Mouse (Mus musculus) frontal cortex, postnatal 14 days (tissue): ENCODE results near the gene Rtbdn.

Source experiments
- DNase-seq, 2 experiments: peaks; one replicate each; pipeline ENCODE4 v3.0.0; 2022; ENCODE audit warnings: low spot score in 2 of 2

Gene Rtbdn

GRCm38 (mm10) chr8:84921596-84921995 is 25.2 kb upstream of the Rtbdn start:
- DNase-seq, result no peak

DNA sequence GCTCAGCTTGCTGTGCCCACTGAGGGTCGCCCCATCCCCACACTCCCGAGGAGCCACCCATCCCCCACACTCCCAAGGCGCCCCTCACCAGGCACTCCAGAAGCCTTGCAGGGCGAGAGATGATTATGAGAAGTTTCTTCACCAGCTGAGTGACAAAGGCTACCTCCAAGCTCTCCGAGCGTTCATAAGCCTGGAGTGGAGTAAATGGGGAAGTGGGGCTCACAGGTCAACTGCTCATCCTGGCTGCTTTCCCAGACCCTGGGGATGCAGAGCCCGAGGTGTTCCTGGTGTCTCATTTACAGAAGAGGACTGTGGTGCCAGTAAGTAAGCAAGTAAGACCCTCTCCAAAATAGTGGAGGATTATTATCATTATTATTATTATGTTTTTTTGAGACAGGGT is 21.2 kb upstream of the Rtbdn start:
- no peak for DNase-seq

DNA sequence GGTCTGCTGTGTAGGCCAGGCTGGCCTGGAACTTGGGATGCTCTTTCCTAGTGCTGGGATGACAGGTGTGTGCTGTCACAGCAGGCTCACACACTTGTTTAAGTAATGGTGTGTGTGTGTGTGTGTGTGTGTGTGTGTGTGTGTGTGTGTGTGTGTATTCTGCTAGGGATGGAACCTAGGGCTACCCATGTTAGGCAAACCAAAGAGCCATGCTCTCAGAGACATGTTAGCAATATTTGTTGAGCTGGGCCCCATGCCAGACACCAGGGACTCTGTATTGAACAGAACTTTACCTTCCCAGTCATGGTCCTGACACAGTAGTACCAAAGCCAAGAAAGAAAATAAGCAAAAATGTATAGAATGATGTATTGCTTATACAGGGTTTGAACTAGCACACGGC is 19.3 kb upstream of the Rtbdn start:
- no peak for DNase-seq

GRCm38 (mm10) chr8:84928456-84929306 is 18.1 kb upstream of the Rtbdn start:
- DNase-seq, result peak in 1 of 2 experiments; percentile 49

DNA sequence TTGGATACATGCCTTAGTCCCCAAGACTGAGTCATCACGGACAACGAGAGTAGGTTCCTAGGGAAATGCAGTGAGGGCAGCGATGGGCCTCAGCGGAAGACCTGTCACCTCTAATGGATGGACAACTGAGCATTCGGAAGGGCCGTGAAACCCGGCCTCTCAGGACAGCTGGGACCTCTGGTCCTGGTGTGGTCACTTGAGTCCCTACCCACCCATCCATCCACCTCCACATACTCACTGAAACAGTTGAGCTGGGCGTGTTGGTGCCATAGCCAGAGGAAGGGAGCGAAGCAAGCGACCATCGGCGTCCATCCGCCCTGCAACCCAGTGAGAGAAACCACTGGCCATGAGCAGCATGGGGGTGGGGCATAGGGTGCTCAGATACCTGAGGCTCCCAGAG is 16.2 kb upstream of the Rtbdn start:
- no peak for DNase-seq

GRCm38 (mm10) chr8:84933767-84934559 is 12.8 kb upstream of the Rtbdn start:
- DNase-seq, result no peak

- DNase-seq, result no peak
Observed at GRCm38 (mm10) chr8:84934860-84935259, 11.9 kb upstream of the Rtbdn start.

- DNase-seq, result no peak
Observed at GRCm38 (mm10) chr8:84935489-84935888, 11.3 kb upstream of the Rtbdn start.

DNA sequence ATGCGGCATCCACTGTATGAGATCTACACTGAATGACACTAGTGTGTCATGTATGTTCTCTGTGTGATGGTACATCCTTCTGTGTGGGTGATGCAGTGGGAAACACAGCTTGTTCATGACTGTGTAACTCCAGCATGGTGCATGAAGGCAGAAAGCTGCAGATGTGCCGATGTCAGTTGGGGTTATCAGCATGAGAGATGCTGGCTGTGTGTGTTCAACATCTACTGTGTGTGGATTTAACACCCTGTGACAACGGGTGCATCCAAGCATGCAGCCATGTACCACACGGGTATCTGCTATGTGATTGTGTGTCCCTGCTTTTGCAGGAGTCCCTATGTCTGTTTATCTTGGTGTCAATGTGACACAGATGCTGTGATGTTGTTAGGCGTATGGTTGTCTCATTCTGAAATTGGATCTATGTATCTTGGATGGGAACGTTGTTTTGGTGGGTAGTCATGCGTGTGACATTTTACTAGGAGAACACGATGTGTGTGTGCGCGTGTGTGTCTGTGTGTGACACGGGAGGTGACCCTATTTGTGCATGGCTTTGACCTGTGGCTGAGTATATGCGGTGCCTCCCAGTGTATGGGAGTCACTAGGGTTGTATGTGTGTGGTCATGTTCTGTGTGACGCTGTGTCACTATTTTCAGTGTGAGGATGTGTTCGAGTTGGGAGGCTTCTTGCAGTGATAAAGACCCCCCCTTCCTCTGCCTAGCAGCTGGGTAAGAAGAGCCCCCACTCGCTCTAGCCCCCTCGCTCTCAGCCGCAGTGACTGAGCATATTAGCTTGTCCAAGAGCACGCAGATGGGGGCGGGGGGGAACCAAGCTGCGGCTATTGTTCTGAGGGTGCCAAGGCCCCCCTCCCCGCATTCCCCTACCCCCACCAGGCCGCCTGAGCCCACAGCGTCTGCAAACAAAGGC is 10.5 kb upstream of the Rtbdn start:
- DNase-seq, result no peak

DNA sequence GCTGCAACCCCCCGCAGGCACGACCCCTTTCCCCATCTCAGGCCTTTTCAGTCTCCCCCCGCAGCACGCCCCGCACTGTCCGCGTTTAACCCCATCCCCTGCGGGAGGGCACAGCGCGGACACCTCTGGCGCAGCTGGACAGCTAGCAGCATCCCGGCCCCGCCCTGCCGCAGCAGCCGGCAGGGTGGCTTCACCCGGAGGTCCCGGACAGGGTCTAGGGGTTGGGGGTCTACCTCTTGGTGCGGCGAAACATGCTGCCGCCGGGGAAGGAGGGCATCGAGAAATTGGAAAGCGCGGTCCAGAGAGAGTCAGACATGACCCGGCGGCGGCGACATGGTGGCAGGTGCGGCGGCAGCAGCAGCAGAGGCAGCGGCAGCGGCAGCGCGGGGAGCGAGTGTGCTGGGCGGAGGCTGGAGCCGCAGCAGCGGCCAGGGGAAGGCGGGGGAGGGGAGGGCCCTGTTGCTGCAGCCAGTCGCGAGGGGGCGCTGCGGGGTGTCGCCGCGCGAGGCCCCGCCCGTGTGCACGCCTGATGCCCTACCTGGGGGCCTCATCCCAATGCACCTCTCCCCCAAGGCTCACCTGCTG is 9.7 kb upstream of the Rtbdn start, which contains the start of gene Mast1:
Gene Mast1, minus strand, starts transcription at position 398 of the 585 bp plus-strand sequence.
- peak in 1 of 2 experiments; percentile 58 for DNase-seq

DNA sequence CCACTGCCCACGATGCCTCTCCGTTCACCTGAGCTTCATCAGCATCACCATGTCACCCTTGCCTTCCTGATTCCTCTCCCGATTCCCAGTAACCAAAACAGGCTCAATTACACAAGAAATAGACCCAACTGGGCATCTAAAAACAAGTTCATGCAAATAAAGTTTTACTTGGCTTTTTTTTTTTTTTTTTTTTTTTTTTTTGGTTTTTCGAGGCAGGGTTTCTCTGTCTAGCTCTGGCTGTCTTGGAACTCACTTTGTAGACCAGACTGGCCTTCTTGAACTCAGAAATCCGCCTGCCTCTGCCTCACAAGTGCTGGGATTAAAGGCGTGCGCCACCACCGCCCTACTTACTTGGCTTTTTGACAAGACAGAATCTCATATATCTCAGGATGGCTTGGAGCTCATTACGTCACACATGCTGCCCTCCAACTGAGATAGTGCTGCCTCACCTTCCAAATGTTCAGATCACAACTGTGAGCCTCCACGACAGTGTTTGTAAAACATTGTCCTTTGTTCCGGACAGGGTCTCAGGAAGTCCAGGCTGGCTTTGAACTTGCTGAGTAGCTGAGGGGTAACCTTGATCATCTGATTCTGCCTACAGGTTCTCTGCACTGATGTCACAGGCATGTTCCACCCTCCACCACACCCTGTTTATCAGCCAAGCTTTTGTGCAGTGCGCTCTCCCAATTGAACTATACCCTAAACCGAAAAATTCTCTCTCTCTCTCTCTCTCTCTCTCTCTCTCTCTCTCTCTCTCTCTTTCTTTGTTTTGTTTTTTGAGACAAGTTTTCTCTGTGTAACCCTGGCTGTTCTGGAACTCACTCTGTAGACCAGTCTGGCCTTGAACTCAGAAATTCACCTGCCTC is 8.9 kb upstream of the Rtbdn start:
- DNase-seq, result no peak

DNA sequence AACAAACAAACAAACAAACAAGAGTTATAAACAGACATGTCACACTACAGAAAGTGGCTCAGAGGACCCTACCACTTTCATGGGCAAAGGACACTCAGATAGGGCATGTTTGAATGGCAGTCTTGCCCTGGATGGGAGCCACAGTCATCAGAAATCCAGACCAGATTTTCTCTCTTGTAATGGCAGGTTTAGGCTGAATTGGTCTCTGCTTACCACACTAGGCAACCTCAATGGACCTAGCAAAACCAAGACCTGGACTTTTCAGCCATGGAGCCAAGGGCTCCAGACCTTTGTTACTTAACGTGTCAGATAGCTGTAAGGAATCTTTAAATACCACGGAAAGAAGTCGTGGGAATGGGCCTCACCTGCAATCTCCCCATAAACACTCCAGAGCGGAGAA is 3.1 kb upstream of the Rtbdn start:
- no peak for DNase-seq

- DNase-seq, result peak in 1 of 2 experiments; percentile 65
Observed at GRCm38 (mm10) chr8:84944478-84945160, 2.2 kb upstream of the Rtbdn start.

DNA sequence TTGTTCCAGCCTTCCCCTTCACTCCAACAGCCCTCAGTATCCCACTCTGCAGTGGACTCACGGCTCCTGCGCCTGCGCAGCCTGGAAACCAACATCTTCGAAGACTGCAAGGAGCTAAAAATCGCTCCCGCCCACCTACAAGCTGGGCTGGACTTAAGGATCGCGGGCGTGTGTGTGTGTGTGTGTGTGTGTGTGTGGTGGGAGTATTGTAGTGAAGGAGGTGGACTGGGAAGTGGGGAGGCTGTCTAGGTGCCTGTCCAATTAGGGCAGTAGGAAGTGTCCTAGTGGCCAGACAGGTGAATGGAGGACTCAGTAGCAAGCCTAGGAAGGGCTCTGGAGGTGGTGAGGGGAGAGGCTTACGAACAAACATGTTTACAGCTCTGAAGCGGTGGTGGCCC is 1.6 kb upstream of the Rtbdn start:
- peak; percentile 65 to 75 for DNase-seq

DNA sequence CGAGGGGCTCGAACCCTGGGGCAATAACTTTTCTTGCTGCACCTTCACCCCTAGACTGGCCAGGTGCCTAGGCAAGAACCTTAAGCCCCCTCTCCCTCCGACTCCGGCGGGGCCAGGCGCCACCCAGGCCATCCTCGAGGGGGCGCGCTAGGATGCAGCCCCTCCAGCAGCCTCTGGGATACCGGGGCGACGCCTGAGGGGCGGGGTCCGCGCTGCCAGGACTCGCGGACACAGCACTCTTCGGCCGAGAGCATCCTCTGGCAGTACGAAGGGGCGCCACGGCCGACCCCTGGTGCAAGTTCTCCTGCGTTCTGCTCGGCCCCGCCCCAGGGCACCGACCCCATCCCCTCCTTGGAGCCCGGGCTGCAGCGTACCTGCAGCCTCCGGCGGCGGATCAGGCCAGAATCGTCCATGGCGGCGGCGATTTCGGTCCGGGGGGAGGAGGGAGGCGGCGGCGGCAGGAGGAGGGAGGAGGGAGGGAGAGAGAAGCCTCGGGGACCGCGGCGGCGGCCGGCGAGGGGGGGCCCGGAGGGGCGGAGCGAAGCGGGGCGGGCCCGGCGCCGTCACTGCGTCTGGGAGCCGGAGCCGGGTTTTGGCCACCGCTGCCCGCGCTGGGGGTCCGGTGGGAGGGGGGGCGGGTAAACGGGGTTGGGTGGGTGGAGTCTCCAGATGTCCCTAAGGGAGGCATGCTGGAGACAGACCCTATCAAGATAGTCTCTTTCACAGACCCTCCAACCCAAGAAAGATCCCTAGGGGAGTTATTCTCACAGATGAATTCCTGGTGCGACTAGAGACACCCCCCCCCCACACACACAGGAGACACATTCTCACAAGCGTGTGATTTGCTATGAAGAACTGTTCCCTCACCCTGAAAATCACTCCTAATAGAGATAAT is 911 bp upstream of the Rtbdn start:
- DNase-seq, result no peak

GRCm38 (mm10) chr8:84947241-84947545 is 402 bp downstream of the Rtbdn start:
- no peak for DNase-seq

DNA sequence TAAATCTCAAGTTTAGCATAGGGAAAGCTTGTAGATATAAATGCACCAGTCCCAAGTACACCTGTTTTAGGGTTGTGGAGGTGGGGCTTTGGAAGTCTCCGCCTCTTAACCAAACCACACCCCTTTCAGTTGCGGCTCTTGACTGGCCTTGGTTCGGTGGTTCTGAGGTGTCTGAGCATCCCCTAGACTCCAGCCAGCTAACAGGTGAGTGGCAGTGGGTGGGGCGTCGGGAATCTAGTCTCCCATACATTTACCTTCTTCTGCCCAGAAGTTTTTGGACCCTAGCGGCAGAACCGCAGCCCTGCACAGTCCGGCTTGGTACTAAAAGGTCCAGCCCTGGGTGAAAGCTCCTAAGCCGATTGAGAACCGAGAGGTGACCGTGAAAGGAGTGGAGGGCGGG is 3.0 kb downstream of the Rtbdn start:
- no peak for DNase-seq

- DNase-seq, result no peak
Observed at GRCm38 (mm10) chr8:84952612-84953255, 5.9 kb downstream of the Rtbdn start.
